Mouse (Mus musculus) hindbrain, embryonic 15.5 days (tissue): ENCODE results near the gene Igfbp5. TPM values are rescaled to one million over a fixed set of nuclear protein-coding genes. Genes with fewer than 3 reads are reported as not detected.

ENCODE experiments used
- ATAC-seq: fragments of 200-750 bp; cut with Nextera tagmentation; 2 replicates; pipeline ENCODE4 v1.8.0; 2017; ENCODE audit warnings: low read depth, moderate number of reproducible peaks, moderate TSS enrichment; ENCODE audit not compliant: low FRiP score
- H3K27ac ChIP-seq: fragments of 300-500 bp; sonication (generic); replicated peaks from 2 replicates; pipeline ENCODE4 v1.5.1; 2015; ENCODE audit warnings: mild to moderate bottlenecking, inconsistent platforms
- H3K27me3 ChIP-seq: fragments of 300-500 bp; sonication (generic); 2 replicates; pipeline ENCODE4 v1.6.1; 2015; ENCODE audit warnings: control low read depth, inconsistent platforms
- H3K36me3 ChIP-seq: fragments of 300-500 bp; sonication (generic); 2 replicates; pipeline ENCODE4 v1.6.1; 2015; ENCODE audit warnings: control low read depth, inconsistent platforms
- H3K4me1 ChIP-seq: fragments of 300-500 bp; sonication (generic); replicated peaks from 2 replicates; pipeline ENCODE4 v1.6.1; 2015; ENCODE audit warnings: control low read depth, inconsistent platforms
- H3K4me2 ChIP-seq: fragments of 300-500 bp; sonication (generic); 2 replicates; pipeline ENCODE4 v1.6.1; 2015; ENCODE audit warnings: moderate library complexity, mild to moderate bottlenecking, inconsistent platforms
- H3K4me3 ChIP-seq: fragments of 300-500 bp; sonication (generic); 2 replicates; pipeline ENCODE4 v1.5.1; 2015; ENCODE audit warnings: mild to moderate bottlenecking, inconsistent platforms
- H3K9ac ChIP-seq: fragments of 300-500 bp; sonication (generic); 2 replicates; pipeline ENCODE4 v1.6.1; 2015; ENCODE audit warnings: inconsistent platforms
- H3K9me3 ChIP-seq: fragments of 300-500 bp; sonication (generic); 2 replicates; pipeline ENCODE4 v1.6.1; 2016; ENCODE audit warnings: control low read depth, inconsistent platforms
- WGBS: fragments of 180-500 bp; shearing (Covaris S2); methylation state at CpG from one replicate; pipeline ENCODE4 v1.1.7; 2015; 5-methylcytosine and 5-hydroxymethylcytosine counted together
- polyA plus RNA-seq: library from polyadenylated mRNA; unstranded; fragments of >200 nt; fragmentation: Nextera tagmentation; extraction: Ambion mirVana; gene quantifications from 2 replicates; pipeline ENCODE4 v1.2.1, GENCODE M21; 2015

Igfbp5 gene
- polyA plus RNA-seq, 1 experiment from 2014 or later: 56.5 TPM

DNA sequence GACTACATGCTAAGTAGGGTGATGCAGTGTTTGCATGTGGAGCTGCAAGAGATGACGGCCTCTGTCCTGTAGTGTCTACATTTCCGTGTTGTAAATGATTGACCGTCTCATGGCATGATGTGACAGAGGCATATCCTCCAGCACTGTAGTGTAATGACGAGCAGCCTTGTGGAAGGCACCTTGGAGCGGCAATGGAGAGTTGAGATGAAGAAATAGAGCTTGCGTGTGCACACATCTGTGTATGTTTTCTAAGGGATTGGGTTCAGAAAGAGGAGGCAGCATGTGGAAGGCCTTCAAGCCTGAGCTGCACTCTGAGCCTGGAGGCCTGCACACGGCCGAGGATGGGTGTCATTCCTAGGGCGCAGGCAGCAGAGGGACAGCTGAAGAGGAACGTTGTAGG, 19.0 kb downstream of the Igfbp5 start:
- Histone ChIP-seq H3K36me3 (no peaks in the 10 kb centered on the region), H3K4me3 (no peak overlapping the region), H3K4me1 (peaks cover 21% of the 10 kb centered on the region), H3K9me3 (no peaks in the 10 kb centered on the region), H3K27me3 (no peaks in the 10 kb centered on the region), H3K9ac (no peak overlapping the region), H3K4me2 (no peak overlapping the region), H3K27ac (no peak overlapping the region)
- no peak for ATAC-seq
- 92% methylated on average over 10 of the region's 10 CpGs for WGBS

DNA sequence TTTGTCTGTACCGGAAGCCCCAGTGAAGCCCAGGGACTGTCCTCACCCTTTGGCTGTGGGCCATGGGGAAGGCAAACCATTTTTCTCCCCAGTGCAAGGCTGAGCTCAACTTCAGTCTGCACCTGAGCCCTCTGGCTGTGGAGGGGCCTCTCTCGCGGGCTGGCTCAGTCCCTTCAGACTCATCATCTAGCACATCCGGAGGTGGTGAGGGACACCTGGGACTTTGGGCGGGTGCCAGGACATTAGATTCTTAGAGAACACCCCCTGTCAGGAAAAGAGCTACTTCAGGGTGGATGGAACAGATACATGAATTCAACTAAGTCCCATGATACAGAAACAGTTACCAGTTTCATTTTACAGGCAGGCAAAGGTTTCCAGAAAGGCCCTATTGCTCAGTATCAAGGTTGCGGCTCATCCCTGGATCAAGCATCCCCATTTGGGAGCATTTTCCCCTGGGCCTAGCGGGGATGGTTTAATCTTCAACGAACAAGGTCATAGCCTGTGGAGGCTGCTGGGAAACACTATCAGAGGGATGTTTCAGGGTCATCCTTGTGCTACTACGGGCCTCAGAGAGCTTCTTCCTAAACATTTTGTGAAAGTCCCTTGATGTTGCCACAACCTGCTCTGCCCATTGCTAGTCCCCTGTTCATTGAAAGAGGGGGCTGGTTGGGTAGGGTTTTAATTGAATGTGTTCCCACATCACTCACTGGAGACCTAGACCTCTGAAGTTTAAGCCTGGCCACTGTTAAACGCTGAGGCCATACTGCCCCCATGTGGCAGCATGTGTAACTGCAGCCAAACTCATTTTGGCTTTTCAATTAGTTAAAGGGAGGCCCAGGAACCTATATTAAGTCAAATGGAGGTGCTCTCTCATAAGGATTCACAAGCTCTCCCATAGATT, 20.1 kb downstream of the Igfbp5 start:
- Histone ChIP-seq H3K4me3 (no peak overlapping the region), H3K4me1 (peaks cover 21% of the 10 kb centered on the region), H3K9me3 (no peaks in the 10 kb centered on the region), H3K27ac (no peak overlapping the region), H3K36me3 (no peaks in the 10 kb centered on the region), H3K4me2 (no peak overlapping the region), H3K9ac (no peak overlapping the region), H3K27me3 (no peaks in the 10 kb centered on the region)
- peak; percentile 39; the same call in 1 of the 2 replicates for ATAC-seq
- WGBS: 38% methylated on average over 10 of the region's 10 CpGs

DNA sequence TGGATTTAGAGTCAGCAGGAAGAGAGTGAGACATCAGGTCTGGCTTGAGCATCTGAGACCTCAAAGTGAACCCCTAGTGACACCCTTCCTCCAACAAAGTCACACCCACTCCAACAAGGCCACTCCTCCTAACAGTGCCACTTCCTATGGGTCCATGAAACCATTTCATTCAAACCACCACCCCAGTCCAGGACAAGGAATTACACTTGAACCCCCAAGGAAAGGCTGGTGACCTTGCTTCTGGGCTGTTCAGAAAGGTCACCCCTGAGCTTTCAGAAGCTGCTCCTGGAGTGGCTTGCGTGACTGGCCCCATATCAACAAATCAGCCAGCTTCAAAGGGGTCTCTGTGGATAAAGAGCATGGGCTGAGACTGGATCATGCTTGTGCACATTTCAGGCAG, 20.9 kb downstream of the Igfbp5 start:
- H3K27me3 ChIP-seq: no peaks in the 10 kb centered on the region
- 88% methylated on average over 1 of the region's 1 CpGs for WGBS
- H3K36me3 ChIP-seq: no peaks in the 10 kb centered on the region
- H3K9ac ChIP-seq: no peak overlapping the region
- no peak overlapping the region for H3K27ac ChIP-seq
- peaks cover 14% of the 10 kb centered on the region for H3K4me1 ChIP-seq
- no peak overlapping the region for H3K4me3 ChIP-seq
- ATAC-seq: no peak
- H3K4me2 ChIP-seq: no peak overlapping the region
- no peaks in the 10 kb centered on the region for H3K9me3 ChIP-seq

DNA sequence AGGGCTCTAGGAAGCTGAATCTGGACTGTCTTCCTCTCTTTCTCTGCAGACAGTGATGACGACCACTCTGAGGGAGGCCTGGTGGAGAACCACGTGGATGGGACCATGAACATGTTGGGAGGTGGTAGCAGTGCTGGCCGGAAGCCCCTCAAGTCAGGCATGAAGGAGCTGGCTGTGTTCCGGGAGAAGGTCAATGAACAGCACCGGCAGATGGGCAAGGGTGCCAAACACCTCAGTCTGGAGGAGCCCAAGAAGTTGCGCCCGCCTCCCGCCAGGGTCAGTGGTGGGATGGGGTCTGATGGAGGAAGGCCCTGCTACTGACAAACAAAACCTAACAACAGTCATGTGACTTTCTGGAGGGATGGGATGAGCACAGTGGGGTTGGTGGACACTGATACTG, 25.6 kb downstream of the Igfbp5 start:
- ATAC-seq: no peak
- no peaks in the 10 kb centered on the region for H3K27me3 ChIP-seq
- H3K36me3 ChIP-seq: no peaks in the 10 kb centered on the region
- H3K4me2 ChIP-seq: no peak overlapping the region
- no peak overlapping the region for H3K4me3 ChIP-seq
- H3K9ac ChIP-seq: no peak overlapping the region
- H3K9me3 ChIP-seq: no peaks in the 10 kb centered on the region
- 81% methylated on average over 8 of the region's 8 CpGs for WGBS
- H3K27ac ChIP-seq: no peak overlapping the region
- peaks cover 3% of the 10 kb centered on the region; the same call in 1 of the 2 replicates for H3K4me1 ChIP-seq

DNA sequence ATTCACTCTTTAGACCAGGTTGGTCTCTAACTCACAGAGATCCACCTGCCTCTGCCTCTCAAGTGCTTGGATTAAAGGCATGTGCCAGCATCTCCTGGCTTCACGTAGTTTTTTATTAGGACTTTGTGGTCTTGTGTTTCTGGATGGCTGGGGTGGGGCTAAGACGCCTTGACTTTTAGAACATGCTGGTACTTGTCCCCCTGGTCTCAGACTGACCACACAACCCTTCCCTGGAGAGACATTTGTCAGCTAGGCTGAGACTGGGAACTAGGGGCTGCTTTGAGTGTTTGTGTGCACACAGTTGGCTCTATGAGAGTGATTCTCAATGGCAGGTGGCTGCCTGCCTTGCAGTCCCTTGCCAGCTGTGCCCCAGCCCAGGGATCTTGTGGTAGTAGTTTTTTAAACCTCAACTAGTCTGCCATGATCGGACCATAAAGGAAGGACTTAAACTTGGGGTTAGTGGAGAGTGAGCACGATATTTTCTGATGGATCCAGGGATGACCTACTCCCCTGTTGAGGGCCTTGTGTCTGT, 26.8 kb downstream of the Igfbp5 start:
- H3K4me2 ChIP-seq: no peak overlapping the region
- WGBS: 92% methylated on average over 4 of the region's 4 CpGs
- ATAC-seq: no peak
- H3K27ac ChIP-seq: no peak overlapping the region
- H3K27me3 ChIP-seq: no peaks in the 10 kb centered on the region
- H3K4me3 ChIP-seq: no peak overlapping the region
- no peaks in the 10 kb centered on the region for H3K4me1 ChIP-seq
- H3K9me3 ChIP-seq: no peaks in the 10 kb centered on the region
- H3K9ac ChIP-seq: no peak overlapping the region
- H3K36me3 ChIP-seq: no peaks in the 10 kb centered on the region

DNA sequence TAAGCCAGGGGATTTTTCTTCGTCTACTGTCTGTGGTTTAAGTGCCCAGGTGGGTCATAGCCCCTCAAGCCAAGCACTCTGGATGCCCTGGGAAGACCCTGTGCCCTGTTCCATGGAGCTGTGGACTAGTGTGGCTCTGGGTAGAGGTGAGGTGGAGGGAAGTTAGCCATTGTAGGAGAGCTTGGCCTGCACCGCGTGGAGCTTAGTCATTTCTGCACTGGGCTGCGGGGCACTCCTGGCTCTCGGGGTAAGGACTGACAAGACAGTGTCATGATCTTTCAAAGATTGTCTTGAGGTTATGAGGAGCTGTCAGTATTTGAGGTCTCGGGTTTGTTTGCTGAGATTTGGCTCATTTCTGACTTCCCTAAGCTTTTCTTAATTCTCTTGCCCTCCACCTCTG, 30.0 kb downstream of the Igfbp5 start:
- Histone ChIP-seq H3K27ac (no peak overlapping the region), H3K4me2 (no peak overlapping the region), H3K4me3 (no peak overlapping the region), H3K4me1 (no peaks in the 10 kb centered on the region), H3K36me3 (no peaks in the 10 kb centered on the region), H3K27me3 (no peaks in the 10 kb centered on the region), H3K9ac (no peak overlapping the region), H3K9me3 (no peaks in the 10 kb centered on the region)
- no peak for ATAC-seq
- WGBS: 90% methylated on average over 6 of the region's 6 CpGs

DNA sequence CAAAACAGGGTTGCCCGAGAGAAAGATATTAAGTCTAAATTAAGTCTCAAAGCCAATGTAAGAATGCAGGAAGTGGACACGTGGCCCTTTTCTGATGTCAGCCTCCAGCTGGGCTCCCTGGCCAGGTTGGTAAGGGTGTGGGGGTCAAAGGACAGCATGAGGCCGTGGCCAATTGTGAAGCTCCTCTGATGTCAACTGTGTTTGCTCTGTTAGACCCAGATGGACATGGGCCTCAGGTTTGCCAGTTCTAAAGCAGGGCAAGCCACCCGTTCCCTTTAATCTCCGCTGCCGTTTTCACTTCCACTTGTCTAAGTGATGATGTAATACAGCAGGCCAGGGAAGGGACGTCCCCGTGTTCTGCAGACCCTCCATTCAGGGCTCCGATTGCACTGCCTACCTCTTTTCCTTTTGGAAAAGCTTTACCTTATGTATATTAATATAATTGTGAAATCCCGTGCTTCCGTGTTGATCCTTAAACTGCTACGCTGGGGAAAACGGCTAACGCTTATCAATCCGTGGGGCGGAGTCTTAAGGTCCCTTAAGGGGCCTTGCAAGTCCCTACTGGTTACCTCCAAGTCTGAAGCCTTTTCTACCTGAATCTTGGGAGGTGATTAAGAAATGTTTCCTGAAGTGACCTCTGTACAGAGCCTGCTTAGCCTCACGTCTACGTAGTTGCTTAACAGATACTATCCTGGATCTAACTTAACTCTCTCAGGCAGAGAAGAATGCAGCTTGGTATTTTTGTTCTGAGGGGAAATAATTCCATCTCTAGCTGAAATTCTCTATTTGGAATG, 31.8 kb downstream of the Igfbp5 start:
- Histone ChIP-seq H3K27ac (no peak overlapping the region), H3K4me3 (no peak overlapping the region), H3K27me3 (no peaks in the 10 kb centered on the region), H3K9me3 (no peaks in the 10 kb centered on the region), H3K4me1 (0 out of 2 replicates have a peak, but pooled peaks cover 3% of the 10 kb centered on the region), H3K36me3 (no peaks in the 10 kb centered on the region), H3K4me2 (no peak overlapping the region), H3K9ac (no peak overlapping the region)
- WGBS: 90% methylated on average over 18 of the region's 18 CpGs
- no peak for ATAC-seq

DNA sequence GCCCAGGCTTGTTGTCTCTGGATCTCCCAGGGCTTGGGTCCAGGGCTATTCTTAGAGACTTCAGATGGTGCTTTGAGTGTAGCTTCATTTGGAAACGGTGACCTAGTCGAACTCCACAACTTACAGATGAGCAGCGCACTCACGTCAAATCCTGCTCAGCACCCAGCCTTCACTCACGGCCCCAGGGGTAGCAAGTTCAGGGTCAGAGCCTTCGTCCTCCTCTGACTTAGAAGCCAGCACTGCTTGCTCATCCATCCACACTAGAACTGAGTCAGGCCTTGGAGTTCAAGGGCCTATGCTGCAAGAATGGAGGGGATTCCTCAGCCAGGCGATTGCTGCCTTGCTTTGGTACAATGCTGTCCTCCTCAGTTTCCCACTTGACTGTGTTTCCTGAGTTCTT, 34.9 kb downstream of the Igfbp5 start:
- Histone ChIP-seq H3K9me3 (no peaks in the 10 kb centered on the region), H3K9ac (no peak overlapping the region), H3K4me2 (no peak overlapping the region), H3K27me3 (no peaks in the 10 kb centered on the region), H3K36me3 (no peaks in the 10 kb centered on the region), H3K4me1 (0 out of 2 replicates have a peak, but pooled peaks cover 3% of the 10 kb centered on the region), H3K4me3 (no peak overlapping the region), H3K27ac (no peak overlapping the region)
- ATAC-seq: no peak
- 87% methylated on average over 7 of the region's 7 CpGs for WGBS

DNA sequence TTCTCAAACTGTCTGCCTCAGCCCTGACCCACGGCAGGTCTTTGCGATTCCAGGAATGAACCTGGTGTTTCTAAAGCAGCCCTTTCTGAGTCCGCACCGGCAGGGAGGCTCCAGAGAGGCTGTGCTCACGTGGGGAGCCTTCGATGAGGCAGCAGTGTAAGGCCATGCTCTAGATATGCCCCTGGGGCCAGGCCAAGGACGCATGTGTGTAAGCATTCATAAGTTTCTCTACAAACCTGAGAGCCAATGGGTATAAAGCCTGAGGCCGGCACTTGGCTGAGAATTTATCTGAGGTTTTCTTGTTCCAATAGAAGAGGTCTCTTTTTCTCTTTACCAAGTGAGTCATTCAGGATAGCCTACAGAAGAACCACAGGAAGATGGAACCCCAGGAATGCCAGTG, 35.3 kb downstream of the Igfbp5 start:
- no peaks in the 10 kb centered on the region for H3K27me3 ChIP-seq
- no peak for ATAC-seq
- H3K36me3 ChIP-seq: no peaks in the 10 kb centered on the region
- no peak overlapping the region; the same call in 1 of the 2 replicates for H3K27ac ChIP-seq
- H3K4me2 ChIP-seq: no peak overlapping the region
- H3K9me3 ChIP-seq: no peaks in the 10 kb centered on the region
- no peak overlapping the region for H3K9ac ChIP-seq
- H3K4me3 ChIP-seq: no peak overlapping the region
- 0 out of 2 replicates have a peak, but pooled peaks cover 3% of the 10 kb centered on the region for H3K4me1 ChIP-seq
- WGBS: 69% methylated on average over 8 of the region's 8 CpGs

DNA sequence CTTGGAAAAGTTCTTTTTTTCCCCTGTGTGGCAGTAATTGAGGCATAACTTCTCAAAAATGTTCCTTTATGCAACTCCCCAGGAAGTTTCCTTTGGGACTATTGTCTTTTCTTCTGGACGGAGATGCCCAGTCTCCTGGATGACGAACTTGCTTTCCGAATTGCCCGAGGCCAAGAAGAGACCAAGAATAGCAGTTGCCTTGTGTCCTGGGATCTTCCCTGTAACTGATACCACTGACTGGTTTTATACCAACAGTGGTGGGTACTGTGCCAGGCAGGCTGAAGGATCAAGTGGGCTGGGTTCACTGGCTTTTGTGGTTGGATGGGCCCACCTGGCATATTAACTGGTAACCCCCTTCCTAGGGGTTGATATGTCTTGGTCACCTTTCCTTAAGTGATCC, 41.1 kb downstream of the Igfbp5 start:
- H3K27ac ChIP-seq: peak overlapping the region; percentile 23
- WGBS: 59% methylated on average over 4 of the region's 4 CpGs
- no peaks in the 10 kb centered on the region for H3K27me3 ChIP-seq
- no peak for ATAC-seq
- peaks cover 17% of the 10 kb centered on the region for H3K4me1 ChIP-seq
- no peaks in the 10 kb centered on the region for H3K9me3 ChIP-seq
- H3K36me3 ChIP-seq: 0 out of 2 replicates have a peak, but pooled peaks cover 3% of the 10 kb centered on the region
- H3K4me3 ChIP-seq: no peak overlapping the region
- no peak overlapping the region for H3K4me2 ChIP-seq
- H3K9ac ChIP-seq: no peak overlapping the region

DNA sequence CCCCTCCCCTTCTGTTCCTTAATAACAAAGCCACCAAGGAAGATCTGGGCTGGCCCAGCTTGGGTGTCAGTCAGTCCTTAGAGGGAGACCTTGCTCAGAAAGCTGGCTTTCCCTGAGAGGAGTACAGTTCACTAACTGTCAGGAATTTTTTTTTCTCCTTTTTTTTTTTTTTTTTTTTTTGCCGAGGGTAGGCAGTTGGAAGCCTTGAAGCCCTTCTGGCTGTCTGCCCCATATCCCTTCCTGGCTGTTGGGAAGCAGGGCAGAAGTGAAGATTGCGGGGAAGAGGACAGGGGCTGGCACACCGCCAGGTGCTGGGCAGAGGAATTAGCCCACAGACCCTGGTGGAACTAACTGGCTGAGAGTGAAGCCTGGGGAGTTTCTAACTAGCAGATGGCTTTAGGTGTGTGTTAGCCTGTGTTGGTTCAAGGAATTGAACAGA, 42.0 kb downstream of the Igfbp5 start:
- peaks cover 24% of the 10 kb centered on the region for H3K4me1 ChIP-seq
- peak overlapping the region; percentile 54 for H3K27ac ChIP-seq
- no peaks in the 10 kb centered on the region for H3K27me3 ChIP-seq
- 0 out of 2 replicates have a peak, but pooled peaks cover 3% of the 10 kb centered on the region for H3K36me3 ChIP-seq
- H3K4me3 ChIP-seq: no peak overlapping the region
- H3K4me2 ChIP-seq: no peak overlapping the region
- no peaks in the 10 kb centered on the region for H3K9me3 ChIP-seq
- no peak overlapping the region for H3K9ac ChIP-seq
- ATAC-seq: peak; percentile 60
- 34% methylated on average over 3 of the region's 3 CpGs for WGBS

DNA sequence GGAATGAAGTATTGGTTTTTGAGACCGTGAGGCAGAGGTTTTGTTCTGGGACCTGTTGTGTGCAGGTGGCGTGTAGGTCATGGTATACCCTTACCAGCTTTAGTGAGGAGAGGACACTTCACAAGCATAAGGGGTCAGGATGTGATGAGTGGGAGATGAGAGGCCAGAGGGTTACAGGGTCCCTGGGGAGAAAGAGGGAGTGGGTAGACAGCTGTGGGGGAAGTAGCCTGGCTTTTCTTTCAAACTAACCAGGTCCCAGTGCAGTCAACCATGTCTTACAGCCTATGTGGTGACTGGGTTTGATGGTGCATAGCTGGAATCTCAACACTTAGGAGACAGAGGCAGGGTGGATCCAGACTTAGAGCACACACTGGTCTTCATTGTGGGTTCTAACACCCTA, 44.2 kb downstream of the Igfbp5 start:
- Histone ChIP-seq H3K4me1 (peaks cover 45% of the 10 kb centered on the region), H3K27ac (no peak overlapping the region), H3K9ac (no peak overlapping the region), H3K27me3 (no peaks in the 10 kb centered on the region), H3K4me2 (no peak overlapping the region), H3K36me3 (0 out of 2 replicates have a peak, but pooled peaks cover 3% of the 10 kb centered on the region), H3K9me3 (no peaks in the 10 kb centered on the region), H3K4me3 (no peak overlapping the region)
- 87% methylated on average over 2 of the region's 2 CpGs for WGBS
- ATAC-seq: no peak
